Mouse (Mus musculus) midbrain, postnatal 0 days (tissue): ENCODE measurements around the gene Cd207. TPM values are rescaled to one million over a fixed set of nuclear protein-coding genes. Genes with fewer than 3 reads are reported as not detected.
A peak's percentile ranks its signal among the peaks of the same experiment; 100 is the strongest.

ENCODE experiments used
- ATAC-seq: fragments of 200-750 bp; cut with Nextera tagmentation; 2 replicates; pipeline ENCODE4 v1.8.0; 2017; ENCODE audit warnings: moderate number of reproducible peaks, mild to moderate bottlenecking, moderate TSS enrichment, moderate library complexity; ENCODE audit not compliant: low FRiP score
- DNase-seq: peaks from one replicate; pipeline ENCODE4 v3.0.0-alpha.2; 2015; ENCODE audit warnings: low spot score
- H3K27ac ChIP-seq: fragments of 300-500 bp; sonication (generic); 2 replicates; pipeline ENCODE4 v1.5.1; 2014; ENCODE audit warnings: low read depth, mild to moderate bottlenecking, low read length, mixed read lengths
- H3K27me3 ChIP-seq: fragments of 300-500 bp; sonication (generic); 2 replicates; pipeline ENCODE4 v1.6.1; 2014; ENCODE audit warnings: low read length, control low read depth, mixed read lengths; ENCODE audit not compliant: insufficient read depth
- H3K36me3 ChIP-seq: fragments of 300-500 bp; sonication (generic); 2 replicates; pipeline ENCODE4 v1.6.1; 2014; ENCODE audit warnings: low read length, control low read depth, mixed read lengths; ENCODE audit not compliant: insufficient read depth
- H3K4me1 ChIP-seq: fragments of 300-500 bp; sonication (generic); 2 replicates; pipeline ENCODE4 v1.6.1; 2014; ENCODE audit warnings: mild to moderate bottlenecking, control low read depth, antibody characterized with exemption, low read length, mixed read lengths; ENCODE audit not compliant: insufficient read depth
- H3K4me2 ChIP-seq: fragments of 300-500 bp; sonication (generic); 2 replicates; pipeline ENCODE4 v1.6.1; 2014; ENCODE audit warnings: low read depth, mild to moderate bottlenecking, low read length, mixed read lengths; ENCODE audit not compliant: poor library complexity, severe bottlenecking
- H3K4me3 ChIP-seq: fragments of 300-500 bp; sonication (generic); 2 replicates; pipeline ENCODE4 v1.5.1; 2014; ENCODE audit warnings: low read depth, mild to moderate bottlenecking, low read length, moderate library complexity
- H3K9ac ChIP-seq: fragments of 300-500 bp; sonication (generic); replicated peaks from 2 replicates; pipeline ENCODE4 v1.6.1; 2014; ENCODE audit warnings: mild to moderate bottlenecking, low read length, moderate library complexity, mixed read lengths; ENCODE audit not compliant: poor library complexity, severe bottlenecking
- H3K9me3 ChIP-seq: fragments of 300-500 bp; sonication (generic); 2 replicates; pipeline ENCODE4 v1.6.1; 2016; ENCODE audit warnings: low read length, control low read depth
- CTCF ChIP-seq: IDR thresholded peaks from 2 replicates; pipeline ENCODE4 v1.5.1; 2016; ENCODE audit warnings: antibody characterized with exemption, mild to moderate bottlenecking
- WGBS: fragments of 180-500 bp; shearing (Covaris S2); extraction: QIAGEN DNeasy Blood & Tissue Kit; methylation state at CpG from one replicate; pipeline ENCODE4 v1.1.7; 2014; 5-methylcytosine and 5-hydroxymethylcytosine counted together
- polyA plus RNA-seq: library from polyadenylated mRNA; unstranded; fragments of >200 nt; fragmentation: Nextera tagmentation; extraction: Ambion mirVana; gene quantifications from 2 replicates; pipeline ENCODE4 v1.2.1, GENCODE M21; 2015
- total RNA-seq: library from RNA; depleted of rRNA; stranded (reverse); fragments of >200 nt; gene quantifications from 2 replicates; pipeline ENCODE4 v1.2.3, GENCODE M21; 2014

The Cd207 gene
- total and polyA plus RNA-seq, 2 experiments from 2014 or later, result 0.16 TPM; not detected in 1

- DNase-seq (no peak), ATAC-seq (no peak)
- no peak overlapping the region for H3K9ac ChIP-seq
- peak; percentile 47 for TF ChIP-seq CTCF
- H3K27me3 ChIP-seq, result peaks cover 96% of the 10 kb centered on the region
- H3K27ac ChIP-seq, result no peak overlapping the region
- no peak overlapping the region for H3K4me3 ChIP-seq
- H3K4me1 ChIP-seq, result no peaks in the 10 kb centered on the region
- H3K9me3 ChIP-seq, result no peaks in the 10 kb centered on the region
- H3K36me3 ChIP-seq, result no peaks in the 10 kb centered on the region
- WGBS, result 16% methylated on average over 3 of the region's 3 CpGs
- no peak overlapping the region for H3K4me2 ChIP-seq
Measured at GRCm38 (mm10) chr6:83695731-83696130, 18.1 kb upstream of the Cd207 start.

- Histone ChIP-seq H3K4me3 (no peak overlapping the region), H3K9me3 (no peaks in the 10 kb centered on the region), H3K27ac (no peak overlapping the region), H3K4me2 (no peak overlapping the region), H3K36me3 (no peaks in the 10 kb centered on the region), H3K9ac (no peak overlapping the region), H3K4me1 (no peaks in the 10 kb centered on the region), H3K27me3 (peaks cover 91% of the 10 kb centered on the region)
- TF ChIP-seq CTCF, result peak; percentile 79
- ATAC-seq (no peak), DNase-seq (peak; percentile 75)
- 1% methylated on average over 9 of the region's 9 CpGs for WGBS
Measured at GRCm38 (mm10) chr6:83693835-83694234, 16.2 kb upstream of the Cd207 start.

DNA sequence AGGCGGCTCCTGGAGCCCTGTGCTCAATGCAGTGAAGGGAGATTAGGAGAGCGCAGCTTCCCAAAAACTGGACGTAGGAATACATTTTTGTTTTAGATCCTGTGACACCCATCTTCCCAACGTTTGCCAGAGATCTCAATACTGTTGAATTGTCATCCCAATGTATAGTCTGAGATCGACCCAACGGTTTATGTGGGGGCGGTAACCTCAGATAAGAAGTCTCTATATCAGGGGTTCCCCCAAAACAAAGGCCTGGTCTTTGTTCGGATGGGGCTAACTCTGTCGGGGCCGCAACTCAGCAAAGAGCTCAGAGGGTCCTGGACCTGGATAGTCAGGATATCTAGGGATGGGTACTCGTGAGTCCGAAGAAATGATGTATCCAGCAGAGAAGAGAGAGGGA lies 15.3 kb upstream of the Cd207 start:
- 2% methylated on average over 12 of the region's 12 CpGs for WGBS
- H3K27ac ChIP-seq, result no peak overlapping the region
- peaks cover 86% of the 10 kb centered on the region for H3K27me3 ChIP-seq
- H3K9me3 ChIP-seq, result no peaks in the 10 kb centered on the region
- no peak overlapping the region for H3K4me2 ChIP-seq
- H3K9ac ChIP-seq, result no peak overlapping the region
- ATAC-seq, result no peak
- no peak for TF ChIP-seq CTCF
- H3K4me1 ChIP-seq, result no peaks in the 10 kb centered on the region
- H3K4me3 ChIP-seq, result no peak overlapping the region
- no peak for DNase-seq
- H3K36me3 ChIP-seq, result no peaks in the 10 kb centered on the region

DNA sequence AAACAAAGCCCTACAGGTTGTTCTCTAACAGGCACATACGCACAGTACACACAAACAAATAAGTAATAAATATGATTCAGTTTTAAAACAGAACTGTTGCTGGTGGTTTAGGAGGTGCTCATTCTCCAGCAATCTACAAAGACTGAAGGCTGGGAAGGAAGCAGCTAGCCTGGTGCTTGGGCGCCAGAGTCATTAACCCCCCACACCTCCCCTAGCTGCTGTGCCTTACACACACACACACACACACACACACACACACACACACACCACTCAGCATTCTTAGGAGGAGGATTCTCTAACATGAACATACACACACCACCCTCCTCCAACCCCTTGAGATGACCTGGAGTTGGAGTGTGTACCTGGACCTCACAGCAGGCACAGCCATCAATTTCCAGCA lies 13.3 kb upstream of the Cd207 start:
- H3K4me3 ChIP-seq, result no peak overlapping the region
- TF ChIP-seq CTCF, result no peak
- H3K9ac ChIP-seq, result no peak overlapping the region

DNA sequence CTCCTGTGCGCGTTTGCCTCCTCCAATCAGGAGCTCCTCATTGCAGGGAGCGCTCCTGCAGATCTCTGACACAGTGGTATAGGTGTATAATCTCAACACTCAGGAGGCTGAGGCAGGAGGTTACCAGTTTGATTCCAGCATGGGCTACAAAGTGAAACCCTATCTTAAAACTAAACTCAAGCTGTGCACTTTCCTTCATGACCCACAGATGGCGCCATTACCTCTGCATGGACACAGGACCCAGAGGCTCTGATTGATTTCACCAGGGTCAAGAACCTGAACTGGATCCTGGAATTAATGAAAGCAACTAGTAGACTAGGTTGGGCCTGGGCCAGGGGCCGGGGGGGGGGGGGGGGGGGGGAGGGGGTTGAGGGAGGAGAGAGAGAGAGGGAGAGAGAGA lies 12.6 kb upstream of the Cd207 start:
- H3K4me2 ChIP-seq, result no peak overlapping the region
- no peak overlapping the region for H3K27ac ChIP-seq
- peak; percentile 79 for TF ChIP-seq CTCF
- 32% methylated on average over 4 of the region's 5 CpGs for WGBS
- H3K36me3 ChIP-seq, result no peaks in the 10 kb centered on the region
- no peak overlapping the region for H3K9ac ChIP-seq
- ATAC-seq (no peak), DNase-seq (peak; percentile 69)
- peaks cover 62% of the 10 kb centered on the region for H3K27me3 ChIP-seq
- H3K9me3 ChIP-seq, result no peaks in the 10 kb centered on the region
- no peak overlapping the region for H3K4me3 ChIP-seq
- no peaks in the 10 kb centered on the region for H3K4me1 ChIP-seq

More for the DNA sequence above, 13.3 kb upstream of the Cd207 start:
- Histone ChIP-seq H3K4me1 (no peaks in the 10 kb centered on the region), H3K4me2 (no peak overlapping the region), H3K36me3 (no peaks in the 10 kb centered on the region), H3K9me3 (no peaks in the 10 kb centered on the region), H3K27ac (no peak overlapping the region), H3K27me3 (peaks cover 69% of the 10 kb centered on the region)
- DNase-seq, result no peak
- 77% methylated on average over 2 of the region's 2 CpGs for WGBS
- ATAC-seq, result no peak

GRCm38 (mm10) chr6:83689374-83689773 lies 11.7 kb upstream of the Cd207 start:
- H3K9me3 ChIP-seq, result no peaks in the 10 kb centered on the region
- ATAC-seq (no peak), DNase-seq (no peak)
- H3K4me1 ChIP-seq, result no peaks in the 10 kb centered on the region
- no peak overlapping the region for H3K27ac ChIP-seq
- no peak overlapping the region for H3K9ac ChIP-seq
- WGBS, result 80% methylated on average over 4 of the region's 4 CpGs
- peaks cover 53% of the 10 kb centered on the region for H3K27me3 ChIP-seq
- H3K4me3 ChIP-seq, result no peak overlapping the region
- H3K36me3 ChIP-seq, result no peaks in the 10 kb centered on the region
- no peak overlapping the region for H3K4me2 ChIP-seq
- no peak for TF ChIP-seq CTCF
